Mouse (Mus musculus) ES-E14 (cell line): ENCODE data around the gene Igf2bp3.

Experiments used
- CHD2 ChIP-seq: IDR thresholded peaks from 2 replicates; pipeline ENCODE4 v1.6.1; 2014; ENCODE audit warnings: mild to moderate bottlenecking, low read depth, low read length, inconsistent platforms
- MAFK ChIP-seq: IDR thresholded peaks from 2 replicates; pipeline ENCODE4 v1.6.1; 2014; ENCODE audit warnings: mild to moderate bottlenecking, low read depth, low read length, inconsistent platforms; ENCODE audit not compliant: insufficient read depth
- ZC3H11A ChIP-seq: IDR thresholded peaks from 2 replicates; pipeline ENCODE4 v1.6.1; 2012; ENCODE audit warnings: low read depth, mild to moderate bottlenecking, inconsistent platforms, low read length, borderline replicate concordance

- TF ChIP-seq MAFK (no peak), ZC3H11A (no peak), CHD2 (no peak)
Observed at GRCm38 (mm10) chr6:49138159-49139051, 76.4 kb downstream of the Igf2bp3 start.
